Mouse (Mus musculus) midbrain, embryonic 14.5 days (tissue): ENCODE measurements around the gene Psmd13. TPM values are rescaled to one million over a fixed set of nuclear protein-coding genes. Genes with fewer than 3 reads are reported as not detected.

ENCODE experiments used
- ATAC-seq: fragments of 200-750 bp; cut with Nextera tagmentation; 2 replicates; pipeline ENCODE4 v1.8.0; 2017; ENCODE audit warnings: moderate number of reproducible peaks, moderate library complexity; ENCODE audit not compliant: low FRiP score, low TSS enrichment
- DNase-seq: peaks from one replicate; pipeline ENCODE4 v3.0.0-alpha.2; 2015
- H3K27ac ChIP-seq: fragments of 300-500 bp; sonication (generic); replicated peaks from 2 replicates; pipeline ENCODE4 v1.5.1; 2014; ENCODE audit warnings: mild to moderate bottlenecking, low read depth, low read length, moderate library complexity
- H3K27me3 ChIP-seq: fragments of 300-500 bp; sonication (generic); 2 replicates; pipeline ENCODE4 v1.6.1; 2014; ENCODE audit warnings: low read length, control low read depth, mixed read lengths; ENCODE audit not compliant: control insufficient read depth, insufficient read depth
- H3K36me3 ChIP-seq: fragments of 300-500 bp; sonication (generic); 2 replicates; pipeline ENCODE4 v1.6.1; 2014; ENCODE audit warnings: low read length, control low read depth; ENCODE audit not compliant: control insufficient read depth, insufficient read depth
- H3K4me1 ChIP-seq: fragments of 300-500 bp; sonication (generic); 2 replicates; pipeline ENCODE4 v1.6.1; 2014; ENCODE audit warnings: mild to moderate bottlenecking, antibody characterized with exemption, low read length, control low read depth; ENCODE audit not compliant: control insufficient read depth, insufficient read depth
- H3K4me2 ChIP-seq: fragments of 300-500 bp; sonication (generic); 2 replicates; pipeline ENCODE4 v1.6.1; 2014; ENCODE audit warnings: mild to moderate bottlenecking, low read length, moderate library complexity
- H3K4me3 ChIP-seq: fragments of 300-500 bp; sonication (generic); replicated peaks from 2 replicates; pipeline ENCODE4 v1.5.1; 2014; ENCODE audit warnings: low read depth, low read length
- H3K9ac ChIP-seq: fragments of 300-500 bp; sonication (generic); replicated peaks from 2 replicates; pipeline ENCODE4 v1.6.1; 2014; ENCODE audit warnings: mild to moderate bottlenecking, low read length, moderate library complexity
- H3K9me3 ChIP-seq: fragments of 300-500 bp; sonication (generic); 2 replicates; pipeline ENCODE4 v1.6.1; 2016; ENCODE audit warnings: low read length, control low read depth, mixed read lengths; ENCODE audit not compliant: control insufficient read depth
- WGBS: fragments of 180-500 bp; shearing (Covaris S2); extraction: QIAGEN DNeasy Blood & Tissue Kit; methylation state at CpG from one replicate; pipeline ENCODE4 v1.1.7; 2014; 5-methylcytosine and 5-hydroxymethylcytosine counted together
- polyA plus RNA-seq: library from polyadenylated mRNA; unstranded; fragments of >200 nt; fragmentation: Nextera tagmentation; extraction: Ambion mirVana; gene quantifications from 2 replicates; pipeline ENCODE4 v1.2.1, GENCODE M21; 2014

Gene Psmd13
- polyA plus RNA-seq, 1 experiment from 2014 or later: 186 TPM

GRCm38 (mm10) chr7:140922398-140923069, 40.8 kb downstream of the Psmd13 start:
- Histone ChIP-seq H3K4me1 (0 out of 2 replicates have a peak, but pooled peaks cover 11% of the 10 kb centered on the region), H3K4me3 (peak overlapping the region; percentile 40), H3K9me3 (no peaks in the 10 kb centered on the region), H3K9ac (peak overlapping the region; percentile 36; the same call in 1 of the 2 replicates), H3K36me3 (no peaks in the 10 kb centered on the region), H3K27ac (no peak overlapping the region), H3K4me2 (peak overlapping the region; percentile 75), H3K27me3 (peaks cover 49% of the 10 kb centered on the region)
- DNase-seq (peak; percentile 61), ATAC-seq (no peak)
- WGBS: under 1% methylated on average over 49 of the region's 49 CpGs

- peak overlapping the region; percentile 75 for H3K4me2 ChIP-seq
- H3K9me3 ChIP-seq: no peaks in the 10 kb centered on the region
- H3K4me1 ChIP-seq: 0 out of 2 replicates have a peak, but pooled peaks cover 11% of the 10 kb centered on the region
- no peak overlapping the region for H3K27ac ChIP-seq
- ATAC-seq (no peak), DNase-seq (no peak)
- peak overlapping the region; percentile 36 for H3K9ac ChIP-seq
- no peaks in the 10 kb centered on the region for H3K36me3 ChIP-seq
- peak overlapping the region; percentile 40 for H3K4me3 ChIP-seq
- H3K27me3 ChIP-seq: peaks cover 49% of the 10 kb centered on the region
- WGBS: 20% methylated on average over 30 of the region's 30 CpGs
Measured at GRCm38 (mm10) chr7:140923070-140923775, 41.5 kb downstream of the Psmd13 start.

GRCm38 (mm10) chr7:140927181-140927580, 45.4 kb downstream of the Psmd13 start:
- Histone ChIP-seq H3K9me3 (no peaks in the 10 kb centered on the region), H3K4me2 (no peak overlapping the region), H3K36me3 (no peaks in the 10 kb centered on the region), H3K9ac (no peak overlapping the region), H3K4me1 (0 out of 2 replicates have a peak, but pooled peaks cover 7% of the 10 kb centered on the region), H3K27me3 (peaks cover 29% of the 10 kb centered on the region), H3K27ac (no peak overlapping the region), H3K4me3 (no peak overlapping the region)
- WGBS: 93% methylated on average over 6 of the region's 6 CpGs
- DNase-seq: no peak
- ATAC-seq: no peak

GRCm38 (mm10) chr7:140938436-140938835, 56.7 kb downstream of the Psmd13 start:
- Histone ChIP-seq H3K4me1 (no peaks in the 10 kb centered on the region; the same call in 1 of the 2 replicates), H3K4me2 (no peak overlapping the region), H3K27ac (no peak overlapping the region), H3K9me3 (no peaks in the 10 kb centered on the region), H3K4me3 (no peak overlapping the region), H3K36me3 (no peaks in the 10 kb centered on the region), H3K9ac (no peak overlapping the region), H3K27me3 (no peaks in the 10 kb centered on the region)
- 45% methylated on average over 3 of the region's 3 CpGs for WGBS
- ATAC-seq (no peak), DNase-seq (no peak)

GRCm38 (mm10) chr7:140938896-140939295, 57.1 kb downstream of the Psmd13 start:
- Histone ChIP-seq H3K9me3 (no peaks in the 10 kb centered on the region), H3K36me3 (no peaks in the 10 kb centered on the region), H3K9ac (no peak overlapping the region), H3K4me3 (no peak overlapping the region), H3K27me3 (no peaks in the 10 kb centered on the region), H3K27ac (no peak overlapping the region), H3K4me2 (no peak overlapping the region), H3K4me1 (no peaks in the 10 kb centered on the region; the same call in 1 of the 2 replicates)
- ATAC-seq (no peak), DNase-seq (no peak)
- whole genome bisulfite sequencing: 22% methylated on average over 2 of the region's 2 CpGs

GRCm38 (mm10) chr7:140939669-140940171, 58.0 kb downstream of the Psmd13 start:
- WGBS: 14% methylated on average over 8 of the region's 8 CpGs
- DNase-seq (peak; percentile 22), ATAC-seq (no peak)
- no peak overlapping the region for H3K27ac ChIP-seq
- H3K4me1 ChIP-seq: no peaks in the 10 kb centered on the region; the same call in 1 of the 2 replicates
- H3K9ac ChIP-seq: no peak overlapping the region
- H3K27me3 ChIP-seq: no peaks in the 10 kb centered on the region
- no peak overlapping the region for H3K4me2 ChIP-seq
- no peaks in the 10 kb centered on the region for H3K36me3 ChIP-seq
- no peak overlapping the region for H3K4me3 ChIP-seq
- no peaks in the 10 kb centered on the region for H3K9me3 ChIP-seq

GRCm38 (mm10) chr7:140941222-140942051, 59.7 kb downstream of the Psmd13 start, which contains the start of gene Pgghg:
Gene Pgghg, plus strand, starts transcription at chr7:140941391.
- ATAC-seq: peak; percentile 86
- H3K4me1 ChIP-seq: no peaks in the 10 kb centered on the region; the same call in 1 of the 2 replicates
- no peaks in the 10 kb centered on the region for H3K27me3 ChIP-seq
- no peaks in the 10 kb centered on the region for H3K9me3 ChIP-seq
- 4% methylated on average over 33 of the region's 33 CpGs for WGBS
- H3K9ac ChIP-seq: peak within 1 kb of the TSS; percentile 40; the same call in 1 of the 2 replicates
- H3K27ac ChIP-seq: no peak within 1 kb of the TSS
- DNase-seq: peak; percentile 84
- H3K4me2 ChIP-seq: peak within 1 kb of the TSS; percentile 48
- peak within 1 kb of the TSS; percentile 42 for H3K4me3 ChIP-seq
- H3K36me3 ChIP-seq: no peaks in the 10 kb centered on the region; the same call in 1 of the 2 replicates

- WGBS: 65% methylated on average over 9 of the region's 9 CpGs
Measured at GRCm38 (mm10) chr7:140942341-140942740, 60.6 kb downstream of the Psmd13 start.

More at GRCm38 (mm10) chr7:140942341-140942740, 60.6 kb downstream of the Psmd13 start:
- no peaks in the 10 kb centered on the region; the same call in 1 of the 2 replicates for H3K4me1 ChIP-seq
- no peaks in the 10 kb centered on the region; the same call in 1 of the 2 replicates for H3K36me3 ChIP-seq
- no peaks in the 10 kb centered on the region for H3K27me3 ChIP-seq
- H3K9me3 ChIP-seq: no peaks in the 10 kb centered on the region
- H3K9ac ChIP-seq: no peak overlapping the region
- DNase-seq (no peak), ATAC-seq (no peak)
- peak overlapping the region; percentile 42 for H3K4me3 ChIP-seq
- no peak overlapping the region for H3K27ac ChIP-seq
- peak overlapping the region; percentile 48 for H3K4me2 ChIP-seq
